Mouse (Mus musculus): Measurements from ENCODE around the gene Rack1. TPM values are rescaled to one million over a fixed set of nuclear protein-coding genes. Genes with fewer than 3 reads are reported as not detected.

Rack1 gene
- total RNA-seq, 1 experiment: 3,112 TPM

DNA sequence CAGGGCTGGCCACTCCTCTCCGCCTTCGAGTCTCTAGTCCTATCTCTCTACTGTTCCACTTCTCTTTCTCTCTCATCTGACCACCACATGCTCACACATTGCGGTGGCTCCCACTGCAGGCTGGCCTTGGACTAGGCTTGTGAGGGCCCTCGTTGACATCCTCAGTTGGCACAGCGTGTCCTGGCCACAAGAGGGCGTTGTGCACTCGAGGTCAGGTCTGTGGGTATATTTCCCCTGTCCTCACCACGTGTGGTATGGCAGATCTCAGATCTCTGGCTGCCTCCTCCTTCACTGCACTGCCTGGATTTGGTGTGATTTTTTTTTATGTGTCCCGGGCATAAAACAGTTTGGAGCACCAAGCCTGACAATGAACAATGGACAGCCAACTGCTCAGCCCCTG is 23.5 kb upstream of the Rack1 start:
- in situ Hi-C loops (cut with MboI; ENCODE audit: low sequenced_read_pairs in 2 of 2, unreplicated experiment in 2 of 2): loop anchor here in 1 of 2 experiments (10.0 kb wide), 1 partner anchor 328 kb away; no protein-coding TSS in a partner anchor

DNA sequence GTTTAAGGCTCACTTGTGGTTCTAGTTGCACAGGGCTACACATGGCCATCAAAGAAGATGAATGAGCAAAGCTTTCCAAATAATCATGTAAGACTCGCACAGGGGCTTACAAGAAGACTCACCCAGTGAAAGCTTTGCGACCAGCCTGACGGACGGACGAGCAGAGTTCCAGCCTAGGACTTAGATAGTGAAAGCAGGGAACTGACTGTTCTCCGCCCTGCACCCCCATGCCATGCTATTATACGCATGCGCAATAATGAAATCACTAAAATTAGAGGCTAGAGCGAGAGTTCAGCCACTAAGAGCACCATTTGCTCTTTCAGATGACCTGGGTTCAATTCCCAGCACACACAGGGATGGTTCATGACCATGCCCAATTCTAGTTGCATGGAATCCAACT is 22.8 kb upstream of the Rack1 start:
- TF ChIP-seq MAFK (IDR thresholded peaks at IDR 0.05; ENCODE audit: insufficient read depth, low read depth, low read length): no peak
- TF ChIP-seq HCFC1 (IDR thresholded peaks at IDR 0.05; ENCODE audit: borderline replicate concordance, insufficient read depth, low read length): no peak
- TF ChIP-seq ZC3H11A (IDR thresholded peaks at IDR 0.05; ENCODE audit: borderline replicate concordance, low read depth, low read length): no peak
- no peak for TF ChIP-seq CHD2 (IDR thresholded peaks at IDR 0.05; ENCODE audit: low read depth, low read length)
- TF ChIP-seq ZNF384 (IDR thresholded peaks at IDR 0.05; ENCODE audit: low read depth, low read length): no peak
- DNase-seq (ENCODE audit: low read depth, low spot score): no peak
- H3K36me3 ChIP-seq (ENCODE audit: control insufficient read depth, insufficient read depth, low read length, poor library complexity, severe bottlenecking): no peaks in the 10 kb centered on the region
- H3K4me1 ChIP-seq (ENCODE audit: control insufficient read depth in 2 of 2, insufficient read depth in 2 of 2, low read length in 2 of 2, poor library complexity in 1 of 2): peaks cover 1 to 9% of the 10 kb centered on the region in 2 experiments; a peak in 3 of 4 replicates
- no peaks in the 10 kb centered on the region for H3K9me3 ChIP-seq (ENCODE audit: control insufficient read depth, insufficient read depth, low read depth, low read length)
- H3K4me3 ChIP-seq (ENCODE audit: insufficient read depth in 1 of 2, low read depth in 1 of 2, low read length in 2 of 2, poor library complexity in 1 of 2, severe bottlenecking in 1 of 2): no peak overlapping the region
- in situ Hi-C loops (cut with MboI; ENCODE audit: low sequenced_read_pairs in 2 of 2, unreplicated experiment in 2 of 2): loop anchor here in 1 of 2 experiments (10.0 kb wide), 1 partner anchor 327 kb away; no protein-coding TSS in a partner anchor
- H3K9ac ChIP-seq (ENCODE audit: insufficient read depth, low read depth, low read length, poor library complexity, severe bottlenecking): no peak overlapping the region
- H3K27ac ChIP-seq (ENCODE audit: insufficient read depth, low read depth, low read length, poor library complexity, severe bottlenecking): no peak overlapping the region

More for the DNA sequence above, 23.5 kb upstream of the Rack1 start:
- no peaks in the 10 kb centered on the region for H3K9me3 ChIP-seq (ENCODE audit: control insufficient read depth, insufficient read depth, low read depth, low read length)
- TF ChIP-seq ZC3H11A (IDR thresholded peaks at IDR 0.05; ENCODE audit: borderline replicate concordance, low read depth, low read length) (no peak), MAFK (IDR thresholded peaks at IDR 0.05; ENCODE audit: insufficient read depth, low read depth, low read length) (no peak), CHD2 (IDR thresholded peaks at IDR 0.05; ENCODE audit: low read depth, low read length) (no peak), HCFC1 (IDR thresholded peaks at IDR 0.05; ENCODE audit: borderline replicate concordance, insufficient read depth, low read length) (no peak), ZNF384 (IDR thresholded peaks at IDR 0.05; ENCODE audit: low read depth, low read length) (no peak)
- peak; percentile 49 for DNase-seq (ENCODE audit: low read depth, low spot score)
- H3K4me1 ChIP-seq (ENCODE audit: control insufficient read depth in 2 of 2, insufficient read depth in 2 of 2, low read length in 2 of 2, poor library complexity in 1 of 2): peaks cover 1 to 9% of the 10 kb centered on the region in 2 experiments; a peak in 3 of 4 replicates
- H3K27ac ChIP-seq (ENCODE audit: insufficient read depth, low read depth, low read length, poor library complexity, severe bottlenecking): no peak overlapping the region
- H3K9ac ChIP-seq (ENCODE audit: insufficient read depth, low read depth, low read length, poor library complexity, severe bottlenecking): no peak overlapping the region
- H3K36me3 ChIP-seq (ENCODE audit: control insufficient read depth, insufficient read depth, low read length, poor library complexity, severe bottlenecking): no peaks in the 10 kb centered on the region
- no peak overlapping the region for H3K4me3 ChIP-seq (ENCODE audit: insufficient read depth in 1 of 2, low read depth in 1 of 2, low read length in 2 of 2, poor library complexity in 1 of 2, severe bottlenecking in 1 of 2)

DNA sequence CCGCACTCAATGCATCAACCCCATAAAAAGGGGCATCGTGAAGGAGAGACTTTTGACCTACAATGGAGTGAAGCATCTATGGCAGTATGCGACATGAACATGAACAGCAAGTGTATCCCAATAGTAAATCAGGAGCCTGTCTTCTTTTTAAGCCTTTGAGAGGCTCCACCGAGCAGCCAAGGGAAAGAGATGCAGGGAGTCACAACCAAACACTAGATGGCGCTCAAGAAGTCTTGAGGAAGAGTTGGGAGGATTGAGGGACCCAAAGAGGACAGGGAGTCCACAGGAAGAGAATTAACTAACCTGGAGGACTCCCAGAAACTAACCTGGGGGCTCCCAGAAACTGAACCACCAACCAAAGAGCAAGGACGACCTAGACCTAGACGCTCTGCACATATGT is 20.7 kb upstream of the Rack1 start:
- DNase-seq (ENCODE audit: low read depth, low spot score): peak; percentile 81
- Histone ChIP-seq H3K36me3 (ENCODE audit: control insufficient read depth, insufficient read depth, low read length, poor library complexity, severe bottlenecking) (no peaks in the 10 kb centered on the region), H3K4me1 (ENCODE audit: control insufficient read depth in 2 of 2, insufficient read depth in 2 of 2, low read length in 2 of 2, poor library complexity in 1 of 2) (peaks cover 1 to 12% of the 10 kb centered on the region in 2 experiments; a peak in 3 of 4 replicates), H3K9me3 (ENCODE audit: control insufficient read depth, insufficient read depth, low read depth, low read length) (no peaks in the 10 kb centered on the region), H3K27ac (ENCODE audit: insufficient read depth, low read depth, low read length, poor library complexity, severe bottlenecking) (no peak overlapping the region), H3K9ac (ENCODE audit: insufficient read depth, low read depth, low read length, poor library complexity, severe bottlenecking) (no peak overlapping the region), H3K4me3 (ENCODE audit: insufficient read depth in 1 of 2, low read depth in 1 of 2, low read length in 2 of 2, poor library complexity in 1 of 2, severe bottlenecking in 1 of 2) (peak overlapping the region; percentile 29 to 73; a peak in 3 of 4 replicates)
- in situ Hi-C loops (cut with MboI; ENCODE audit: low sequenced_read_pairs in 2 of 2, unreplicated experiment in 2 of 2): loop anchor here in 1 of 2 experiments (10.0 kb wide), 1 partner anchor 325 kb away; no protein-coding TSS in a partner anchor
- TF ChIP-seq ZC3H11A (IDR thresholded peaks at IDR 0.05; ENCODE audit: borderline replicate concordance, low read depth, low read length): no peak
- TF ChIP-seq HCFC1 (IDR thresholded peaks at IDR 0.05; ENCODE audit: borderline replicate concordance, insufficient read depth, low read length): 0 out of 2 replicates have a peak, but pooled peaks have one; percentile 26

DNA sequence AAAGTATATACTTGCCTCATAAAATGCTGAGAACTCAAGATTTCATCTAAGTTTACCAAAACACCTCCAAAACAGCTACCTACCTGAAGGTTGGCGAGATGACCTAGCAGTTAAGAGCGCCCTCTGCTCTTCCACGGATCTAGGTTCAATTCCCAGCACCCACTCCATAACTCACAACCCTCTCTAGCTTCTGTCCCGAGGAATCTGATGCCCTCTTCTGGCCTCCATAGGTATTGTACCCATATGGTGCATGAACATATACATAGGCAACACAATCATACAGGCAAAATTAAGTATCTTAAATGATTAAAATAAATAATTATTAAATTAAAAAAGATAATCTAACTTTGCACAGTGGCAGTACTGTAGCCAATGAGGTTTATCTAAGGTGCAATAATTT is 17.9 kb upstream of the Rack1 start:
- no peaks in the 10 kb centered on the region for H3K36me3 ChIP-seq (ENCODE audit: control insufficient read depth, insufficient read depth, low read length, poor library complexity, severe bottlenecking)
- no peak for TF ChIP-seq ZNF384 (IDR thresholded peaks at IDR 0.05; ENCODE audit: low read depth, low read length)
- no peak for TF ChIP-seq HCFC1 (IDR thresholded peaks at IDR 0.05; ENCODE audit: borderline replicate concordance, insufficient read depth, low read length)
- no peak for TF ChIP-seq CHD2 (IDR thresholded peaks at IDR 0.05; ENCODE audit: low read depth, low read length)
- TF ChIP-seq ZC3H11A (IDR thresholded peaks at IDR 0.05; ENCODE audit: borderline replicate concordance, low read depth, low read length): no peak
- no peak for TF ChIP-seq MAFK (IDR thresholded peaks at IDR 0.05; ENCODE audit: insufficient read depth, low read depth, low read length)
- H3K4me1 ChIP-seq (ENCODE audit: control insufficient read depth in 2 of 2, insufficient read depth in 2 of 2, low read length in 2 of 2, poor library complexity in 1 of 2): peaks cover 1 to 8% of the 10 kb centered on the region in 2 experiments; a peak in 3 of 4 replicates
- H3K27ac ChIP-seq (ENCODE audit: insufficient read depth, low read depth, low read length, poor library complexity, severe bottlenecking): no peak overlapping the region
- H3K9me3 ChIP-seq (ENCODE audit: control insufficient read depth, insufficient read depth, low read depth, low read length): no peaks in the 10 kb centered on the region
- no peak overlapping the region for H3K9ac ChIP-seq (ENCODE audit: insufficient read depth, low read depth, low read length, poor library complexity, severe bottlenecking)
- no peak overlapping the region for H3K4me3 ChIP-seq (ENCODE audit: insufficient read depth in 1 of 2, low read depth in 1 of 2, low read length in 2 of 2, poor library complexity in 1 of 2, severe bottlenecking in 1 of 2)
- in situ Hi-C loops (cut with MboI; ENCODE audit: low sequenced_read_pairs in 2 of 2, unreplicated experiment in 2 of 2): no loop called here
- DNase-seq (ENCODE audit: low read depth, low spot score): peak; percentile 39

Measured in ES-E14 (cell line).